Mouse (Mus musculus) small intestine, adult 2 months (tissue): ENCODE measurements at regions not wholly inside any gene's neighbourhood (a gene's known extent, or its start where the extent isn't known, plus 50 kb on each side); places are given as distances from the start of the nearest gene placed in this dataset.

Experiments used
- CTCF ChIP-seq: fragments of 200-500 bp; IDR thresholded peaks from 2 replicates; pipeline ENCODE4 v1.5.1; 2012; ENCODE audit warnings: low read depth, mild to moderate bottlenecking, control low read depth, inconsistent platforms, low read length, moderate library complexity, mixed read lengths; ENCODE audit not compliant: insufficient replicate concordance, insufficient read length; ENCODE audit errors: extremely low read depth
- POLR2A ChIP-seq: fragments of 200-500 bp; IDR thresholded peaks from 2 replicates; pipeline ENCODE4 v1.6.1; 2012; ENCODE audit warnings: low read depth, mild to moderate bottlenecking, control low read depth, inconsistent platforms, low read length, moderate library complexity

- TF ChIP-seq CTCF (no peak), POLR2A (no peak)
Measured at GRCm38 (mm10) chr11:82589761-82590160, 174.4 kb downstream of the Cct6b start.
